Mouse (Mus musculus) hindbrain, embryonic 16.5 days (tissue): ENCODE data around the gene B3gnt8. TPM values are rescaled to one million over a fixed set of nuclear protein-coding genes. Genes with fewer than 3 reads are reported as not detected.

Experiments used
- ATAC-seq: fragments of 200-750 bp; cut with Nextera tagmentation; 2 replicates; pipeline ENCODE4 v1.8.0; 2017; ENCODE audit warnings: moderate TSS enrichment, moderate library complexity
- H3K27ac ChIP-seq: fragments of 300-500 bp; sonication (generic); 2 replicates; pipeline ENCODE4 v1.5.1; 2014; ENCODE audit warnings: low read depth, mild to moderate bottlenecking, control low read depth, low read length, moderate library complexity
- H3K27me3 ChIP-seq: fragments of 300-500 bp; sonication (generic); replicated peaks from 2 replicates; pipeline ENCODE4 v1.6.1; 2014; ENCODE audit warnings: low read length; ENCODE audit not compliant: control insufficient read depth, insufficient read depth
- H3K36me3 ChIP-seq: fragments of 300-500 bp; sonication (generic); 2 replicates; pipeline ENCODE4 v1.6.1; 2014; ENCODE audit warnings: mild to moderate bottlenecking, low read length, moderate library complexity, mixed read lengths; ENCODE audit not compliant: control insufficient read depth, insufficient read depth
- H3K4me1 ChIP-seq: fragments of 300-500 bp; sonication (generic); 2 replicates; pipeline ENCODE4 v1.6.1; 2014; ENCODE audit warnings: low read depth, low read length; ENCODE audit not compliant: control insufficient read depth, insufficient read depth
- H3K4me2 ChIP-seq: fragments of 300-500 bp; sonication (generic); 2 replicates; pipeline ENCODE4 v1.6.1; 2014; ENCODE audit warnings: mild to moderate bottlenecking, low read length, control low read depth, moderate library complexity
- H3K4me3 ChIP-seq: fragments of 300-500 bp; sonication (generic); 2 replicates; pipeline ENCODE4 v1.5.1; 2014; ENCODE audit warnings: mild to moderate bottlenecking, low read length, control low read depth, moderate library complexity
- H3K9ac ChIP-seq: fragments of 300-500 bp; sonication (generic); 2 replicates; pipeline ENCODE4 v1.6.1; 2014; ENCODE audit warnings: low read depth, mild to moderate bottlenecking, control low read depth, low read length, moderate library complexity
- H3K9me3 ChIP-seq: fragments of 300-500 bp; sonication (generic); 2 replicates; pipeline ENCODE4 v1.6.1; 2014; ENCODE audit warnings: mild to moderate bottlenecking, low read length, moderate library complexity; ENCODE audit not compliant: control insufficient read depth
- WGBS: fragments of 180-500 bp; shearing (Covaris S2); extraction: QIAGEN DNeasy Blood & Tissue Kit; methylation state at CpG from one replicate; pipeline ENCODE4 v1.1.7; 2014; 5-methylcytosine and 5-hydroxymethylcytosine counted together
- polyA plus RNA-seq: library from polyadenylated mRNA; unstranded; fragments of >200 nt; fragmentation: Nextera tagmentation; extraction: Ambion mirVana; gene quantifications from 2 replicates; pipeline ENCODE4 v1.2.1, GENCODE M21; 2015

Gene B3gnt8
- polyA plus RNA-seq, 1 experiment from 2014 or later, result 0.89 TPM

DNA sequence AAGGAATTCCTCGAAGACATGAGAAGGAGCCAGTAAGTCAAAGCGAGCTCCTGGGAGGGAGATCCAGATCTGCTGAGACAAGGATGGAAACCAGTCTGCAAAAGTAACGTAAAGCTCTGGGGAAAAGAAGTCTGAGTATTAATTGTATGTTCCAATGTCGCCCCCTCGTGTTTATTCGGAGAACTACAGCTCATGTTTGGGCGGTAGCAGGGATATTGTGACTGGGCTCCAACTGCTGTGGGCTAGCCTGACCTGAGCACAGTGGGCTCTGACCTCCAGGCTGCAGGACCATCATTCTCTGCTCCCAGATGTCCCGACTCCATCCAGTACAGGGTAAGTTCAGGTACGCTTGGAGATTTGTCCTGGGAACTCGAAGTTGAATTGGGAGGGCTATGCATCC lies 26.8 kb upstream of the B3gnt8 start:
- H3K27ac ChIP-seq, result no peak overlapping the region
- WGBS, result 17% methylated on average over 10 of the region's 10 CpGs
- no peaks in the 10 kb centered on the region for H3K36me3 ChIP-seq
- H3K9me3 ChIP-seq, result no peaks in the 10 kb centered on the region
- no peak overlapping the region for H3K4me2 ChIP-seq
- H3K4me3 ChIP-seq, result no peak overlapping the region
- H3K4me1 ChIP-seq, result no peaks in the 10 kb centered on the region
- no peak overlapping the region for H3K9ac ChIP-seq
- no peaks in the 10 kb centered on the region for H3K27me3 ChIP-seq
- peak; percentile 34; the same call in 1 of the 2 replicates for ATAC-seq

DNA sequence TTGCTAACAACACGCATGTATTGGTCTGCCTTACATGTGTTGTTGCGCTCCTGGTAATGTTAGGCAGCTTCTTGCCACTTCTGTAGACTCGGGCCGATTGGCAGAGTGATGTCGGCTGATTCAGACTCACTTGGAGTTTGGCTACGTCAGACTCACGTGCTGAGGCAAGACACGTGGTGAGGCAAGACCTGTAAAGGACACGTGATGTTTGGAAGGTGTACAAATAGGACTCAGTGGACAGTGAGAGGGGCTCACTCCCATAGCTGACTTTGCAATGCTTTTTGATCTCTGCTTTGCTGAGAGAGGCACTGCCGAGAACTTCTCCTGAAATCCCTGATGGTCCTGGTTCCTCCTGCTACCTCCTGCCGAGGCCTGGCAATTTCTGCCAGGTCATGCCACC lies 25.8 kb upstream of the B3gnt8 start:
- 95% methylated on average over 11 of the region's 11 CpGs for WGBS
- H3K4me1 ChIP-seq, result no peaks in the 10 kb centered on the region
- no peaks in the 10 kb centered on the region for H3K9me3 ChIP-seq
- no peaks in the 10 kb centered on the region for H3K27me3 ChIP-seq
- no peak overlapping the region for H3K4me2 ChIP-seq
- H3K4me3 ChIP-seq, result no peak overlapping the region
- no peak overlapping the region for H3K27ac ChIP-seq
- no peak overlapping the region for H3K9ac ChIP-seq
- no peaks in the 10 kb centered on the region for H3K36me3 ChIP-seq
- no peak for ATAC-seq

DNA sequence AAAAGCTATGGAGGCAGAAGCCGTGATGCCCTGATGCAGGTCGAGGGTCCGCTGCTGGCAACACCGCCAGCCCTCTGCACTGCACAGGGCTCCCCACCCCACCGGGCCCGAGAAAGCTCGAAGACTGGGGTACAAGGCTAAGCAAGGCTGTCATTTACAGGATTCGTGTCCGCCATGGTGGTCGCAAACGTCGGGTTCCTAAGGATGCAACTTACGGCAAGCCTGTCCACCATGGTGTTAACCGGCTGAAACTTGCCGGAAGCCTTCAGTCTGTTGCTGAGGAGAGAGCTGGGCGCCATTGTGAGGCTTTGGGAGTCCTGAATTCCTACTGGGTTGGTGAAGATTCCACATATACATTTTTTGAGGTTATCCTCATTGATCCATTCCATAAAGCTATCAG lies 25.1 kb upstream of the B3gnt8 start:
- 88% methylated on average over 16 of the region's 16 CpGs for WGBS
- Histone ChIP-seq H3K27ac (no peak overlapping the region), H3K4me2 (no peak overlapping the region), H3K4me3 (no peak overlapping the region), H3K9me3 (no peaks in the 10 kb centered on the region), H3K27me3 (no peaks in the 10 kb centered on the region), H3K4me1 (no peaks in the 10 kb centered on the region), H3K9ac (no peak overlapping the region), H3K36me3 (no peaks in the 10 kb centered on the region)
- ATAC-seq, result no peak

DNA sequence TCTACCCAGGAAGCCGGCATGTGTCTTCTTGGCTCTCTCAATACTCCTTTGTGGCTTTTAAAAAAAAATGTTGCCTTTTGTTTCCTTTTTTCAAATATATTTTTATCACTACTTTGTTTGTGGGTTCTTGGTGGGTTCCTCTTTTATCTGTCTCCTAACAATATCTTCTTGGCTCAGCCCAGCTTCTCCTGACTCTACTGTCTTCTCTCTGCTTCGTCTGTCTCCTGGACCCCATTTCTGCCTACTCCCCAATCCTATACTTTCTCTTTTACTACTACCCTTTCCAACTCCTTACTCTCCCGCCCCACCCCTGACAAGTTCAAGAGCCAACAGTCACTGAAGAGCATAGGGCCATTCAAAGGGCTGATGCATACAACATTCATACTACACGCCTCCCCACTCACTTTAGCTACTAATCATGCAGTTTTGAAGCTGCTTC lies 19.8 kb upstream of the B3gnt8 start:
- H3K4me1 ChIP-seq, result no peaks in the 10 kb centered on the region

DNA sequence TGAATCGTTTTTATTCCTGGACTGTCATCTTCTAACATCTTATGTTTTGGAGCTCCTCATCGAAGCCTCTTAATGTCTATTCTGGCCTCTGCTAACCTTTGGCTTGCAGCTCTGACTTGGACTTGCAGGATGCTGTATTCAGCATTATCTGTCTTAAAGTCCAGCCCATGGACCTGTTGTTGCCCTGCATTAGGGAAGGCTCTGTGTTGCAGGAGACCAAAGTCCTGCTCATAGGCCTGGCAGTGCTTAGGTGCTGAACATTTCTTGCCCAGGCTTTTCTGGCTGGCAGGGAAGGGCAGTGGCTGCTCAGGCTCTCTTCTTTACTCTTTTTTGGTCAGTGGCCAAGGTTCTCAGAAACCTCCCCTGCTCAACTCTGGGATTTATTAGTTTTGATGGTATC lies 19.3 kb upstream of the B3gnt8 start:
- no peak overlapping the region for H3K4me3 ChIP-seq
- H3K9ac ChIP-seq, result no peak overlapping the region
- WGBS, result 82% methylated on average over 2 of the region's 2 CpGs
- no peak for ATAC-seq
- no peak overlapping the region for H3K4me2 ChIP-seq
- no peaks in the 10 kb centered on the region for H3K27me3 ChIP-seq
- H3K4me1 ChIP-seq, result no peaks in the 10 kb centered on the region
- no peak overlapping the region for H3K27ac ChIP-seq
- H3K9me3 ChIP-seq, result peaks cover 4% of the 10 kb centered on the region; the same call in 1 of the 2 replicates
- no peaks in the 10 kb centered on the region for H3K36me3 ChIP-seq

More for the DNA sequence above, 19.8 kb upstream of the B3gnt8 start:
- H3K27ac ChIP-seq, result no peak overlapping the region
- H3K36me3 ChIP-seq, result no peaks in the 10 kb centered on the region
- no peak overlapping the region for H3K4me3 ChIP-seq
- WGBS, result 87% methylated on average over 4 of the region's 4 CpGs
- no peaks in the 10 kb centered on the region for H3K27me3 ChIP-seq
- ATAC-seq, result no peak
- H3K4me2 ChIP-seq, result no peak overlapping the region
- H3K9me3 ChIP-seq, result peaks cover 4% of the 10 kb centered on the region; the same call in 1 of the 2 replicates
- no peak overlapping the region for H3K9ac ChIP-seq

DNA sequence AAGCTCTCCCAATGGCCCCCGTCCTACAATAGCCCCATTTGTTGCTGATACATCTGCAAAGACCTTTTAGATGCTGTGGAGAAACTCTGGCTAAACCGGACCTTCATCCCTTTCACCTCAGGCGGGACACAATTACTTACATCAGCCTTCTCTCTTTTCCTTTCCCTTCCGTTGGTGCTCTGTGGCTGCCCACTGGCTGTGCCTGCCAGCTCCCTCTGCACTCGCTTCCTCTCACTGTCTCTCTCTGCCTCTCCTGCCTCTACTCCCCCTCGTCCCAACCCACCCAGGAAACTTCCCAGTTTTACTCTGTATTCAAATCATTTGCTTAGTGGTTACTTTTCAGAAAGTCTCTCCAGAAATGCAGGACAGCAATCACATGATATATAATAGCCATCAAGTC lies 16.4 kb upstream of the B3gnt8 start:
- H3K27me3 ChIP-seq, result no peaks in the 10 kb centered on the region
- no peak overlapping the region for H3K4me2 ChIP-seq
- H3K27ac ChIP-seq, result no peak overlapping the region
- no peak overlapping the region for H3K4me3 ChIP-seq
- H3K4me1 ChIP-seq, result no peaks in the 10 kb centered on the region
- peaks cover 4% of the 10 kb centered on the region; the same call in 1 of the 2 replicates for H3K9me3 ChIP-seq
- 51% methylated on average over 6 of the region's 6 CpGs for whole genome bisulfite sequencing
- H3K9ac ChIP-seq, result no peak overlapping the region
- ATAC-seq, result no peak
- H3K36me3 ChIP-seq, result no peaks in the 10 kb centered on the region

DNA sequence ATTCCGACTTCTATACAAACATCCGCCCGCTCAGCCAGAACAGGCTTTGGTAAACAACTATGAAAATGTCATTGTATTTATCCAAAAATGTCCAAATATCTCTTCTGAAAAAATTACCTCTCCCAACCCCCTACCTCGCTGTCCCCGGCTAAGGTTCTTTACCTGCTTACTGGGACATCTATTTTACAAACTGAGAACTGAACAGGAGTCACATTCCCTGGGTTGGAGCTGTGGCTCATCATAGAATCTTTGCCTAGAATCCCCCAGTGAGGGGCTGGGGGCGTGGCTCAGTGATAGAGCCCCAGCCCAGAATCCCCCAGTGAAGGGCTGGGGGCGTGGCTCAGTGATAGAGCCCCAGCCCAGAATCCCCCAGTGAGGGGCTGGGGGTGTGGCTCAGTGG lies 15.0 kb upstream of the B3gnt8 start:
- Histone ChIP-seq H3K27ac (no peak overlapping the region), H3K4me3 (no peak overlapping the region), H3K9ac (no peak overlapping the region), H3K9me3 (peaks cover 4% of the 10 kb centered on the region; the same call in 1 of the 2 replicates), H3K36me3 (no peaks in the 10 kb centered on the region), H3K4me2 (no peak overlapping the region), H3K27me3 (no peaks in the 10 kb centered on the region), H3K4me1 (no peaks in the 10 kb centered on the region)
- ATAC-seq, result no peak
- 48% methylated on average over 7 of the region's 7 CpGs for WGBS

DNA sequence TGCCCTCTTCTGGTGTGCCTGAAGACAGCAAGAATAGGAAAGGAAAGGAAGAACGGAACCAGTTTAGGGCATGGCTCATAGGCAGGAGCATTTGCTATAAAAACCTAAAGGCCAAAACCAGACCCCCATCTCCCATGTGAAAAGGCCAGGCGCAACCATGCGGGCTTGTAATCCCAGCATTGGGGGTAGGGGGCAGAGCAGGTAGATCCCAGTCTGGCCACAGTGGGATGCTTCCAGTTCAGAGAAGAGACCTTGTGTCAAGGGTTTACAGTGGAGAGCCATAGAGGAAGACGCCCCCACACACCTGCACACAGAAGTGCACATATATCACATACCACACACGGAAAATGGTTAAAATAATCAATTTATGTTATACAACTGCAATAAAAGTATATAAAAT lies 12.4 kb upstream of the B3gnt8 start:
- Histone ChIP-seq H3K27ac (no peak overlapping the region), H3K9ac (no peak overlapping the region), H3K9me3 (no peaks in the 10 kb centered on the region), H3K4me1 (peaks cover 3% of the 10 kb centered on the region), H3K36me3 (no peaks in the 10 kb centered on the region), H3K4me3 (no peak overlapping the region), H3K4me2 (no peak overlapping the region), H3K27me3 (no peaks in the 10 kb centered on the region)
- no peak for ATAC-seq
- 91% methylated on average over 5 of the region's 5 CpGs for WGBS

DNA sequence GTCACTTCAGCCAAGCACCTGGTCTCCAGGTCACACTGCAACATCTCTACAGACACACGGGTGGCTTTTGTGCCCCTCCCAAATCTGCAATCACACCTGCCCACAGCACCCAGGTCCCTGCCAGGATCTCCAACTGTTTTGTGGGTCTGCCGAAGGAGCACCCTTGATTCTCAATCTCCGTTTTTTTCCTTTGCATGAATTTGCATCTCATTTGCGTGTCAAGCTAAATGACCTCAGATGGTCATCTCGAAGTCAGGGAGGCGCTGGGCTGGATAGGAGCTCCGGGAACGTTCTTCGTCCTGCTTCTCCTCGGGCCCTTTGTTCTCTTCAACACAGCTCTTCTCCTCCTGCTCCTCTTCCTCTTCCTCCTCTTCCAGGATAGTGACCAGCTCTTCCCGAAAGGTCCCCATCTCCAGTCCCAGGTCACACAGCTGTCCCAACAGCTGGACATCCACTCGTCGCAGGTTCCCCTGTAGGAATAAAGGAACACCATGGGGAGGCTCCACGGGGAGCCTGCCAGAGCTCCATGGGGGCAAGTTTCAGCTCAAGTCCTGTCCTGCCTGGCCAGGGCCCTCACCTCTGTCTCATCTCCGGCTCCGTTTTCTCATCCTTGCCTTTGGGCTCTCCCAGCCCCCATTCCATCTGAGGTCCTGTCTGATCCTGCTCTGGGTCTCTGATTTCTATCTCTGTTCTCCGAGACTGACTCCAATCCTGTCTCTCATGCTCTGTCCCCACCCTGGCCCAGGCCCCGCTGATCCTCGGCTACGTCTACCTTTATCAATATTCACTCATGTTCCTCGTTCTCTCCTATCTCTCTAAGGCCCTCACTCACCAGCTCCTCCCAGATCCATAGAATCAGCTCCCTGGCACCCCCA lies 11.4 kb upstream of the B3gnt8 start:
- H3K27me3 ChIP-seq, result no peaks in the 10 kb centered on the region
- no peak overlapping the region for H3K9ac ChIP-seq
- peaks cover 3% of the 10 kb centered on the region for H3K4me1 ChIP-seq
- no peaks in the 10 kb centered on the region for H3K36me3 ChIP-seq
- 67% methylated on average over 21 of the region's 21 CpGs for WGBS
- H3K4me2 ChIP-seq, result no peak overlapping the region
- no peak overlapping the region for H3K4me3 ChIP-seq
- H3K27ac ChIP-seq, result no peak overlapping the region
- no peak for ATAC-seq
- no peaks in the 10 kb centered on the region for H3K9me3 ChIP-seq
